Mouse (Mus musculus): ENCODE data around the gene Mrpl42. TPM values are rescaled to one million over a fixed set of nuclear protein-coding genes. Genes with fewer than 3 reads are reported as not detected.

The Mrpl42 gene
- polyA plus RNA-seq, 1 experiment, result 163 TPM

- Histone ChIP-seq H3ac (ENCODE audit: control insufficient read depth, insufficient read length, low read depth) (no peak overlapping the region), H3K79me3 (ENCODE audit: low read depth) (peaks cover 95% of the 10 kb centered on the region), H3K36me3 (ENCODE audit: control insufficient read depth, insufficient read depth) (peaks cover under 1% of the 10 kb centered on the region), H3K4me3 (ENCODE audit: insufficient read depth, poor library complexity, severe bottlenecking) (no peak overlapping the region), H3K27me3 (ENCODE audit: control insufficient read depth, insufficient read depth, insufficient read length) (no peaks in the 10 kb centered on the region), H3K79me2 (ENCODE audit: control insufficient read depth, insufficient read depth) (peaks cover 100% of the 10 kb centered on the region)
- TF ChIP-seq CEBPB (IDR thresholded peaks at IDR 0.05; ENCODE audit: low read depth), result no peak
- no peak for TF ChIP-seq MYOD1 (IDR thresholded peaks at IDR 0.05; ENCODE audit: control insufficient read depth, insufficient read length, low read depth)
- no peak for TF ChIP-seq FOSL1 (IDR thresholded peaks at IDR 0.05; ENCODE audit: insufficient read depth, low read length, poor library complexity, severe bottlenecking)
- no peak for TF ChIP-seq CTCF (IDR thresholded peaks at IDR 0.05; ENCODE audit: control insufficient read depth, insufficient read depth, insufficient read length)
- TF ChIP-seq MYOG (IDR thresholded peaks at IDR 0.05; ENCODE audit: control insufficient read depth, extremely low read depth, insufficient read length), result no peak
- TF ChIP-seq MAX (IDR thresholded peaks at IDR 0.05), result no peak
- TF ChIP-seq USF1 (IDR thresholded peaks at IDR 0.05; ENCODE audit: low read depth), result no peak
Observed at GRCm38 (mm10) chr10:95536222-95536541, 34.4 kb upstream of the Mrpl42 start.

- Histone ChIP-seq H3K79me2 (ENCODE audit: control insufficient read depth, insufficient read depth) (peaks cover 100% of the 10 kb centered on the region), H3K4me3 (ENCODE audit: insufficient read depth, poor library complexity, severe bottlenecking) (no peak overlapping the region), H3K27me3 (ENCODE audit: control insufficient read depth, insufficient read depth, insufficient read length) (no peaks in the 10 kb centered on the region), H3K79me3 (ENCODE audit: low read depth) (peaks cover 98% of the 10 kb centered on the region), H3K36me3 (ENCODE audit: control insufficient read depth, insufficient read depth) (no peaks in the 10 kb centered on the region), H3ac (ENCODE audit: control insufficient read depth, insufficient read length, low read depth) (no peak overlapping the region)
- TF ChIP-seq FOSL1 (IDR thresholded peaks at IDR 0.05; ENCODE audit: insufficient read depth, low read length, poor library complexity, severe bottlenecking) (no peak), MYOD1 (IDR thresholded peaks at IDR 0.05; ENCODE audit: control insufficient read depth, insufficient read length, low read depth) (no peak), CTCF (IDR thresholded peaks at IDR 0.05; ENCODE audit: control insufficient read depth, insufficient read depth, insufficient read length) (no peak), MYOG (IDR thresholded peaks at IDR 0.05; ENCODE audit: control insufficient read depth, extremely low read depth, insufficient read length) (no peak), MAX (IDR thresholded peaks at IDR 0.05) (no peak), CEBPB (IDR thresholded peaks at IDR 0.05; ENCODE audit: low read depth) (no peak), USF1 (IDR thresholded peaks at IDR 0.05; ENCODE audit: low read depth) (no peak)
Observed at GRCm38 (mm10) chr10:95535399-95536221, 33.9 kb upstream of the Mrpl42 start.

GRCm38 (mm10) chr10:95533382-95533781 lies 31.6 kb upstream of the Mrpl42 start:
- Histone ChIP-seq H3ac (ENCODE audit: control insufficient read depth, insufficient read length, low read depth) (no peak overlapping the region), H3K4me3 (ENCODE audit: insufficient read depth, poor library complexity, severe bottlenecking) (no peak overlapping the region), H3K36me3 (ENCODE audit: control insufficient read depth, insufficient read depth) (peaks cover 6% of the 10 kb centered on the region), H3K79me2 (ENCODE audit: control insufficient read depth, insufficient read depth) (peaks cover 100% of the 10 kb centered on the region), H3K27me3 (ENCODE audit: control insufficient read depth, insufficient read depth, insufficient read length) (no peaks in the 10 kb centered on the region), H3K79me3 (ENCODE audit: low read depth) (peaks cover 98% of the 10 kb centered on the region)
- no peak for TF ChIP-seq MYOD1 (IDR thresholded peaks at IDR 0.05; ENCODE audit: control insufficient read depth, insufficient read length, low read depth)
- no peak for TF ChIP-seq CEBPB (IDR thresholded peaks at IDR 0.05; ENCODE audit: low read depth)
- no peak for TF ChIP-seq CTCF (IDR thresholded peaks at IDR 0.05; ENCODE audit: control insufficient read depth, insufficient read depth, insufficient read length)
- no peak for TF ChIP-seq MAX (IDR thresholded peaks at IDR 0.05)
- TF ChIP-seq USF1 (IDR thresholded peaks at IDR 0.05; ENCODE audit: low read depth), result no peak

GRCm38 (mm10) chr10:95532916-95533315 lies 31.2 kb upstream of the Mrpl42 start:
- TF ChIP-seq USF1 (IDR thresholded peaks at IDR 0.05; ENCODE audit: low read depth), result no peak
- Histone ChIP-seq H3K79me3 (ENCODE audit: low read depth) (peaks cover 98% of the 10 kb centered on the region), H3K27me3 (ENCODE audit: control insufficient read depth, insufficient read depth, insufficient read length) (no peaks in the 10 kb centered on the region), H3K79me2 (ENCODE audit: control insufficient read depth, insufficient read depth) (peaks cover 100% of the 10 kb centered on the region), H3K36me3 (ENCODE audit: control insufficient read depth, insufficient read depth) (peaks cover 9% of the 10 kb centered on the region), H3K4me3 (ENCODE audit: insufficient read depth, poor library complexity, severe bottlenecking) (no peak overlapping the region), H3ac (ENCODE audit: control insufficient read depth, insufficient read length, low read depth) (no peak overlapping the region)

- Histone ChIP-seq H3K4me3 (ENCODE audit: insufficient read depth, poor library complexity, severe bottlenecking) (no peak overlapping the region), H3K27me3 (ENCODE audit: control insufficient read depth, insufficient read depth, insufficient read length) (no peaks in the 10 kb centered on the region), H3K79me2 (ENCODE audit: control insufficient read depth, insufficient read depth) (peaks cover 100% of the 10 kb centered on the region), H3K36me3 (ENCODE audit: control insufficient read depth, insufficient read depth) (peaks cover 14% of the 10 kb centered on the region), H3K79me3 (ENCODE audit: low read depth) (peaks cover 100% of the 10 kb centered on the region), H3ac (ENCODE audit: control insufficient read depth, insufficient read length, low read depth) (no peak overlapping the region)
- TF ChIP-seq FOSL1 (IDR thresholded peaks at IDR 0.05; ENCODE audit: insufficient read depth, low read length, poor library complexity, severe bottlenecking) (no peak), USF1 (IDR thresholded peaks at IDR 0.05; ENCODE audit: low read depth) (no peak), MAX (IDR thresholded peaks at IDR 0.05) (no peak), CEBPB (IDR thresholded peaks at IDR 0.05; ENCODE audit: low read depth) (no peak), MYOD1 (IDR thresholded peaks at IDR 0.05; ENCODE audit: control insufficient read depth, insufficient read length, low read depth) (no peak), CTCF (IDR thresholded peaks at IDR 0.05; ENCODE audit: control insufficient read depth, insufficient read depth, insufficient read length) (no peak), MYOG (IDR thresholded peaks at IDR 0.05; ENCODE audit: control insufficient read depth, extremely low read depth, insufficient read length) (no peak)
Observed at GRCm38 (mm10) chr10:95530551-95531121, 28.9 kb upstream of the Mrpl42 start.
